Mouse (Mus musculus) G1E (cell line): Measurements from ENCODE around the gene Coq10a. TPM values are rescaled to one million over a fixed set of nuclear protein-coding genes. Genes with fewer than 3 reads are reported as not detected.

Experiments used
- ATAC-seq: 2 replicates; pipeline ENCODE4 v1.8.0; 2016; ENCODE audit warnings: mild to moderate bottlenecking; ENCODE audit not compliant: insufficient number of reproducible peaks, poor library complexity, low FRiP score, severe bottlenecking; ENCODE audit errors: extremely low read depth
- DNase-seq: peaks from one replicate; pipeline ENCODE4 v3.0.0; 2012; ENCODE audit warnings: low spot score
- H3K27me3 ChIP-seq: 2 replicates; pipeline ENCODE4 v1.6.1; 2012; ENCODE audit warnings: mild to moderate bottlenecking, low read length, inconsistent platforms; ENCODE audit not compliant: insufficient read depth
- H3K36me3 ChIP-seq: replicated peaks from 2 replicates; pipeline ENCODE3; 2012; ENCODE audit warnings: mild to moderate bottlenecking, inconsistent platforms
- H3K4me1 ChIP-seq: 2 replicates; pipeline ENCODE4 v1.6.1; 2012; ENCODE audit warnings: low read depth, low read length, inconsistent platforms, mixed read lengths; ENCODE audit not compliant: insufficient read depth
- H3K4me3 ChIP-seq: 2 replicates; pipeline ENCODE4 v1.5.1; 2012; ENCODE audit warnings: low read depth, mild to moderate bottlenecking, inconsistent platforms, low read length, moderate library complexity, mixed read lengths
- H3K9me3 ChIP-seq: replicated peaks from 2 replicates; pipeline ENCODE4 v1.6.1; 2012; ENCODE audit warnings: inconsistent platforms
- CTCF ChIP-seq: IDR thresholded peaks from 2 replicates; pipeline ENCODE4 v1.5.1; 2012; ENCODE audit warnings: low read depth, low read length, inconsistent platforms, mixed read lengths
- GATA1 ChIP-seq: IDR thresholded peaks from 2 replicates; pipeline ENCODE4 v1.6.1; 2012; ENCODE audit warnings: borderline replicate concordance, low read length, inconsistent platforms, mixed read lengths
- GATA2 ChIP-seq: IDR thresholded peaks from 2 replicates; pipeline ENCODE4 v1.6.1; 2012; ENCODE audit warnings: low read depth, low read length, inconsistent platforms, borderline replicate concordance
- POLR2AphosphoS5 ChIP-seq: IDR thresholded peaks from 2 replicates; pipeline ENCODE4 v1.6.1; 2012; ENCODE audit warnings: low read depth, low read length, inconsistent platforms; ENCODE audit not compliant: insufficient replicate concordance
- TAL1 ChIP-seq: conservative IDR thresholded peaks from 2 replicates; pipeline ENCODE4 v1.6.1; 2012; ENCODE audit warnings: low read depth, low read length, inconsistent platforms, mixed read lengths
- polyA plus RNA-seq: library from polyadenylated mRNA; stranded (reverse); fragments of >175 nt; gene quantifications from 2 replicates; pipeline ENCODE4 v1.2.3, GENCODE M21; 2012
- total RNA-seq, 2 experiments: library from RNA; stranded (forward) in 1 of 2; stranded (reverse) in 1 of 2; fragments of 200-1000 nt in 1 of 2; fragments of >200 nt in 1 of 2; fragmentation: Nextera tagmentation in 1 of 2; gene quantifications; 2 replicates each; pipeline ENCODE4 v1.2.3; 2014 to 2017

The Coq10a gene
- total and polyA plus RNA-seq, 3 experiments, result 8.7 to 28.8 (median 27.4) TPM

DNA sequence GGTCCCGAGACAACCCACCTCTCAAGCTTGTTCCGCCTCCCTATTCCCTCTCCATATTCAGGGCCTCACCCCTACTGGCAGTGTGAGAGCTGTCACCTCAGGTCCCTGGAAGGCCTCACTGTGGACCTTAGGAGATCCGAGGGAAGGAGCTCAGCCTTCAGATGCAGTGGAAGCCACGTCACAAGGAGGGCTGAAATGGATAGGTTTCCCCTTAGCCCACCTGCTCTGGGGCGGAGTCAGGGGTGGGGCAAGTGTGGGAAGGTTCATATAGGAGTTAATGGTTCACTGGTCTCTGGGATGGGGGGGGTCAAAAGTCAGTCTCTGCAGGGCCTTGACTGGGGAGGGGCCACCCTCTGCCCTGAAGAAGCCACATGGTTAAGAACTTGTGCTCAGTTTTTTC is 31.5 kb upstream of the Coq10a start:
- no peak overlapping the region for H3K4me3 ChIP-seq
- no peak for ATAC-seq

GRCm38 (mm10) chr10:128397466-128397865 is 28.7 kb upstream of the Coq10a start:
- peaks cover 88% of the 10 kb centered on the region for H3K36me3 ChIP-seq
- no peaks in the 10 kb centered on the region for H3K9me3 ChIP-seq
- no peak for ATAC-seq
- TF ChIP-seq TAL1, result no peak
- no peak for TF ChIP-seq POLR2AphosphoS5
- TF ChIP-seq GATA1, result no peak
- no peak for TF ChIP-seq GATA2
- no peak for TF ChIP-seq CTCF
- no peak overlapping the region for H3K4me3 ChIP-seq
- DNase-seq, result no peak
- H3K4me1 ChIP-seq, result peaks cover 21% of the 10 kb centered on the region
- no peaks in the 10 kb centered on the region for H3K27me3 ChIP-seq

More for the DNA sequence above, 31.5 kb upstream of the Coq10a start:
- H3K27me3 ChIP-seq, result no peaks in the 10 kb centered on the region
- H3K36me3 ChIP-seq, result peaks cover 82% of the 10 kb centered on the region
- no peaks in the 10 kb centered on the region for H3K9me3 ChIP-seq
- peaks cover 17% of the 10 kb centered on the region for H3K4me1 ChIP-seq
- no peak for TF ChIP-seq GATA1
- no peak for TF ChIP-seq TAL1
- DNase-seq, result no peak

- ATAC-seq, result no peak
Measured at GRCm38 (mm10) chr10:128396716-128397264, 28.0 kb upstream of the Coq10a start.

DNA sequence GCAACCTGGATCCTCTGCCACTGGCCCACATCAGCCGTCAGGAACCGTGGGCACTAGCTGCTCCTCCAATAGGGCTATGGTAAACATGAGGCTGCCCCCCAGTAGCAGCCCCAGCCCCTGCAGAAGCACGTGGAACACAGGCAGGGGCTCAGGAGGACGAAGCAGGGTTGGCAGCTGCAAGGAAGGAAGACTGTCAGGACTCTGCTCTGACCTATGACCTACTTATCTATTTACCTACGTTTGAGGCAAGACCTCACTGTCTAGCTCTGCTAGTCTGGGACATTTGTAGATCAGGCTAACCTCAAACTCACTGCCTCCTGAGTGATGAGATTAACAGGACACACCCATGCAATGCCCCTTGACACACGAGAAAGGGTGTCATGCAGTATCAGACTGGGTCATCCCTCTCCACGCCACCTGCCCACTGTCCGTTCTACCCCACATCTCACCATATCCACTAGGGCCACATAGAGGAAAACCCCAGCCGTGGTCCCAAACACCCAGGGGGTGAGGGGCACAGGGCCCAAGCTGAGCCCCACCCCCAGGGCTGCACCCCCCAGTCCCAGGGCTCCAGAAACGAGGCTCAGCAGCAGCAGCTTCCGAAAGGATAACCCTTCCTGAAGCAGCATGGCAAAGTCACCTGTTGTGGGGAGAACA is 27.3 kb upstream of the Coq10a start:
- H3K27me3 ChIP-seq, result no peaks in the 10 kb centered on the region
- DNase-seq (no peak), ATAC-seq (no peak)
- H3K36me3 ChIP-seq, result peaks cover 91% of the 10 kb centered on the region
- H3K4me3 ChIP-seq, result no peak overlapping the region
- TF ChIP-seq POLR2AphosphoS5 (0 out of 2 replicates have a peak, but pooled peaks have one; percentile 5), GATA2 (no peak)
- peaks cover 26% of the 10 kb centered on the region for H3K4me1 ChIP-seq
- no peaks in the 10 kb centered on the region for H3K9me3 ChIP-seq

More at GRCm38 (mm10) chr10:128396716-128397264, 28.0 kb upstream of the Coq10a start:
- TF ChIP-seq TAL1 (no peak), GATA2 (no peak), GATA1 (no peak), POLR2AphosphoS5 (0 out of 2 replicates have a peak, but pooled peaks have one; percentile 63)
- Histone ChIP-seq H3K27me3 (no peaks in the 10 kb centered on the region), H3K36me3 (peaks cover 91% of the 10 kb centered on the region), H3K9me3 (no peaks in the 10 kb centered on the region), H3K4me1 (peaks cover 25% of the 10 kb centered on the region), H3K4me3 (no peak overlapping the region)
- DNase-seq, result no peak

DNA sequence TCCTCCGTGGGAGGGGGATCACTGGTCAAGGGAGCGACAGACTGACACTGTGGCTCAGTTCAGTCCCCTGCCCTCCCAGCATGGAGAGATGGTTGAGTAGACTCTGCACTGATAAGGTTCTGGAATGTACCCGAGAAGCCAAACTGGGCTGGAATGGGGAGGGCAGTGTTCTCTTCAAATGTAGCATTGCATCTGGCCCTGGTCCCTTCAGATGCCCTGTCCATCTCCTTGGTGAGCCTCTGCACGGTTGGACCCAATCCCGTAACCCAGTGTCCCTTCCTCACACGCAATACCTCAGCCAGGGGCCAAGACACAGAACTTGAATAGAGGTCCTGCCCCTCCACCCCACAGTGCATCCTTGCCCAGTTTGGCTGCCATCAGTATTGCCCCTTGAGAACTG is 23.1 kb upstream of the Coq10a start:
- no peak overlapping the region for H3K4me3 ChIP-seq
- DNase-seq (no peak), ATAC-seq (no peak)
- H3K4me1 ChIP-seq, result peaks cover 49% of the 10 kb centered on the region
- H3K36me3 ChIP-seq, result peaks cover 100% of the 10 kb centered on the region
- no peaks in the 10 kb centered on the region for H3K9me3 ChIP-seq
- no peaks in the 10 kb centered on the region for H3K27me3 ChIP-seq
- TF ChIP-seq CTCF (no peak), GATA1 (no peak), POLR2AphosphoS5 (no peak), TAL1 (no peak), GATA2 (no peak)

- H3K36me3 ChIP-seq, result peaks cover 100% of the 10 kb centered on the region
- ATAC-seq, result no peak
- no peak overlapping the region for H3K4me3 ChIP-seq
- no peak for TF ChIP-seq TAL1
- no peak for TF ChIP-seq POLR2AphosphoS5
- TF ChIP-seq GATA1, result no peak
- TF ChIP-seq GATA2, result no peak
- no peak for TF ChIP-seq CTCF
- DNase-seq, result no peak
- H3K4me1 ChIP-seq, result peaks cover 40% of the 10 kb centered on the region
- no peaks in the 10 kb centered on the region for H3K27me3 ChIP-seq
- no peaks in the 10 kb centered on the region for H3K9me3 ChIP-seq
Measured at GRCm38 (mm10) chr10:128390366-128390765, 21.6 kb upstream of the Coq10a start.
